Mouse (Mus musculus): Measurements from ENCODE around the gene Nenf.
A peak's percentile ranks its signal among the peaks of the same experiment; 100 is the strongest.

Gene Nenf

DNA sequence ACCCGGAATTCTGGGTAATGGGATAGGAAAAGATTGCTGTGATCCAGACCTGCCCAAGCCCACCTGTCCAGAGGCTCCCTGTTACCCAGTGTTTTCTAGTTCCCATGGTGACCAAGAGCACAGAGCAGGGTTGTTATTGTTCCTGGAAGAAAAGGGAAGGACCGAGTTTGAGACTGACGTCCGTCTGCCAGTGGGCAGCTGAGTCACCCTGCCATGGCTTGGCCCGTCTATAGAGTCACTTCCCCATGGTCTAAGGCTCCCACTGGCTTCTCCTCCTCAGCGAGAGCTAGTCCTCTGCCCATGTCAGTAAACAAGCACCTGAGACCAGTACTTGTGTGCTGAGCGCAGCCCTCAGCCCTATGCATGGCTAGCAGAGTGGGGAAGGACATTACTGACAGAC is 36.8 kb downstream of the Nenf start:
- DNase-seq = no peak

DNA sequence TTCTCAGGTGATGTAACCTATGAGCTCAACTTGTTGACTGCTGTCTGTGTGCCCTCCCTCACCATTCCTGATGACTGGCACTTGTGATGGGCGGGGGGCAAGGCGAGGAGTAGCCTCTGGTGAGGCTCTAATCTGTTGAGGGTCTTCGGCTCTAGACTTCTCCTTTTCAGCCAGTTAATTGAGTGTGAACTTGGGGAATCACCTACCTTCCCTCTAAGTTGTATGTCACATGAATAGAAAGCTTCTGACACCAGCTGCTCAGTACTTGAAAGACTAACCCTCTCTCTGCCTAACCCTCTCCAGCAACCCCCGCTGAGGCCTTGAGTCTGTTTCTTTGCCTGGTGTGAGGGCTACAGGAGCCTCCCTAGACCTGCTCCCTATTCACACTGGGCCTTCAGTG is 39.7 kb downstream of the Nenf start:
- no peak for DNase-seq

GRCm38 (mm10) chr1:191277549-191278059 is 40.4 kb downstream of the Nenf start:
- DNase-seq = no peak

- no peak for DNase-seq
These were observed 41.8 kb downstream of the Nenf start for GRCm38 (mm10) chr1:191276181-191276580.

- peak; percentile 65 for DNase-seq
These were observed 42.5 kb downstream of the Nenf start for GRCm38 (mm10) chr1:191275527-191275926.

GRCm38 (mm10) chr1:191272660-191273059 is 45.3 kb downstream of the Nenf start:
- no peak for DNase-seq

- no peak for DNase-seq
These were observed 48.4 kb downstream of the Nenf start for GRCm38 (mm10) chr1:191269648-191269952.

DNA sequence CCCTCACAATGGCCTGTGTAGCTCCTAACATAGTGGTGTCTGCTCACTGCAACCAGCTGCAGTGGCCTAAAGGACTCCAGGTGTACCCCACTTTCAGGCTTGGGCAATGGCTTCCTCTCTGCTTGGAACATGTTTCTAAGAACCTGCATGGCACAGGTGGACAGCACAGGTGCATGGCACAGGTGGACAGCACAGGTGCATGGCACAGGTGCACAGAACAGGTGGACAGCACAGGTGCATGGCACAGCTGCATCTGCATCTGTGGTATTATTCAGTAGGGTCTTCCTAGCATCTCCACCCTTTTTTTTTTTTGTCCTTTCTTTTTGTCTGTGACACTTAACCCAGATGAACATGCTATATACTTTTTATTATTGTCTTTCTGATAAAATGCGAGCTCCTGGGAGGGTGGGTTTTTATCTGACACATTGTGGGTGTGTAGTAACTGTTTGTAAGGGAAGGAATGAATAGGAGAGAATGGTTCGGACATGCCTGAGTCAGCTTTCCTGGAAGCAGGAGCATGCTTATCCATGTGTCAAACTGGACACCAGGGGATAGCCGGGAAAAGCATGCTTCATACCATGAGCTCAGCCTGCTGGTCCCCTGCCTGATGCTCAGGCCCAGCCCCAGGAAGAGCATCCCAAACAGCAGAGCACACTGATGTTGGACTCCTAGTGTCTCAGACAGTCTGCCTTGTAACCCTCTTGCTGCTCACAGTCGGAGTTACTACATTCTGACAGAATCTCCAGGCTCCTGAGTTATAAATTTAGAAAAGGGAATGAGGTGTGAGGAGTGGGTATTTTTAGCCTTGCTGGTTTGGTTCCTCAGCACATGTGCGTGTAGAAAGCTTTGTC is 49.0 kb downstream of the Nenf start:
- DNase-seq = no peak

GRCm38 (mm10) chr1:191267856-191268255 is 50.1 kb downstream of the Nenf start:
- no peak for DNase-seq

- DNase-seq = no peak
These were observed 50.8 kb downstream of the Nenf start for GRCm38 (mm10) chr1:191267162-191267561.

DNA sequence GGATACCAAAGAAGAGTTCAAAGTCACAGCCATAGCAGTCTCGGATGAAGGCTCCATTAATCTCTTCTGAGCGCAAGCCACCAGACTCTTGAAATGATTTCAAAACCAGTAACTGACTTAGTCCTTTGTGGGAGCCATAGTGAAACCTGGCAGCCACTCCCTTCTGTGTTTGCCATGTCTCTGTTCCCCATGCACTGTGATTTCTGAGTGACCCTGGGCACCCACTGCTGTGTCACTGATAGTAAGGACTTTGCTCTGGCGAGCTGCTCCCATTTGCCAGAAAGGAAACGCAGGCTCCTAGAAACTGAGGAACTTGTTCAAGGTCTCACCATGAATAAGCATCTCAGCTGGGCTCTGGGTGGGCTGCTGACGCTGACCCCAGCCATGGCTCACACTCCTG is 54.5 kb downstream of the Nenf start:
- DNase-seq = no peak

GRCm38 (mm10) chr1:191261861-191262260 is 56.1 kb downstream of the Nenf start:
- DNase-seq = no peak

GRCm38 (mm10) chr1:191259661-191260060 is 58.3 kb downstream of the Nenf start:
- DNase-seq = no peak

- no peak for DNase-seq
These were observed 58.9 kb downstream of the Nenf start for GRCm38 (mm10) chr1:191259121-191259520.

- DNase-seq = no peak
These were observed 59.5 kb downstream of the Nenf start for GRCm38 (mm10) chr1:191258521-191258920.

DNA sequence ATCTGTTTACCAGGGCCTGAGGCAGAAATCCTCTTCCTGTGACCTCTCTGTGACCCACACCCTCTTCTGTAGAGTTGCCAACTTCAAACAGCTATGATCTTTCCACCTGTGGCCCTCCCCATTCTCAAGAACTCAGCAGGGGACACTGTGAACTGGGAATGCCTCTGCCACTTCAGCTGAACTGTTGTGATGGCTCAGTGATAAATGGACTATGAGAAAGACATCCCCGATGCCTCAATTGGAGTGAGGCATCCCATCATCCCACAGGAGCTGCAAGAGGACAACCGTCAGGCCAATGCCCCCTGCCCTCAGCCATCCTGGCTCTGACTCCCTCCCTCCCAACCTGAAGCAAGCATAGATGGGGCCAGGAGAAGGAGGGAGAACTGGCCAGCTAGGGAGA is 60.0 kb downstream of the Nenf start:
- no peak for DNase-seq

DNA sequence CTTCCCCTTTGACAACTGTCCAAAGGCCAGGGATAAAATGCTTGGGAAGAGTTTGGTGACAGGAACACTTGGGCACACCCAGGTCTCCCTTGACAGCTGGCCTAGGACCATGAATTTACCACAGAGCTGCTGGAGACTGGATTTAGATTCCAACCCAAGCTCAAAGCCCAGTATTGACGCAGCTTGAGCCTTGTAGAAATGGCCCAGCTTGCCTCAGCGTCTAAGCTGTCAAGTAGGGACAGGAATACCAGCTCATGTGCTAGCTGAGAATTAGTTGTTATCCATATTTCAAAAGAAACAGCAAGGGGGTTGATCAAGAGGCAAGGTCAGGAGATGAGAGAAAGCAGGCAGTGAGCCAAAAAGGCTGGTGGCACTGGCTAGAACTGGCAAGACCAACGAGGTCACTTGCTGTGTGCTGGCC is 60.6 kb downstream of the Nenf start:
- DNase-seq = no peak

Measured in thymus, postnatal 25 days (tissue).